Mouse (Mus musculus) MEL (cell line): ENCODE results near the gene Vti1a. TPM values are rescaled to one million over a fixed set of nuclear protein-coding genes. Genes with fewer than 3 reads are reported as not detected.

Experiments
- DNase-seq: peaks from one replicate; pipeline ENCODE4 v3.0.0; 2011; ENCODE audit warnings: low read depth, low spot score
- H3K27ac ChIP-seq: 2 replicates; pipeline ENCODE4 v1.5.1; 2012; ENCODE audit warnings: low read depth, mild to moderate bottlenecking, control low read depth, low read length, moderate library complexity; ENCODE audit not compliant: control insufficient read depth
- H3K27me3 ChIP-seq, 2 experiments: fragments of 150-350 bp in 1 of 2; sonication (generic) in 1 of 2; 2 replicates each; pipeline ENCODE4 v1.6.1; 2012; ENCODE audit warnings: low read length in 2 of 2, mild to moderate bottlenecking in 2 of 2, improper control_type of control experiment in 1 of 2, moderate library complexity in 1 of 2; ENCODE audit not compliant: insufficient read depth in 2 of 2, control insufficient read depth in 1 of 2
- H3K36me3 ChIP-seq, 2 experiments: 2 replicates each; pipeline ENCODE4 v1.6.1; 2012 to 2014; ENCODE audit warnings: low read length in 2 of 2, improper control_type of control experiment in 1 of 2, inconsistent platforms in 1 of 2, mild to moderate bottlenecking in 1 of 2; ENCODE audit not compliant: insufficient read depth in 2 of 2, control insufficient read depth in 1 of 2
- H3K4me1 ChIP-seq, 2 experiments: fragments of 150-350 bp in 1 of 2; sonication (generic) in 1 of 2; 2 replicates each; pipeline ENCODE4 v1.6.1; 2012; ENCODE audit warnings: low read length in 2 of 2, improper control_type of control experiment in 1 of 2, mild to moderate bottlenecking in 1 of 2; ENCODE audit not compliant: insufficient read depth in 2 of 2, control insufficient read depth in 1 of 2
- H3K4me3 ChIP-seq, 2 experiments: fragments of 150-350 bp in 1 of 2; sonication (generic) in 1 of 2; 2 replicates each; pipeline ENCODE4 v1.5.1; 2012; ENCODE audit warnings: low read depth in 2 of 2, low read length in 2 of 2, mild to moderate bottlenecking in 2 of 2, moderate library complexity in 2 of 2, control low read depth in 1 of 2, improper control_type of control experiment in 1 of 2; ENCODE audit not compliant: control insufficient read depth in 1 of 2, insufficient read depth in 1 of 2
- H3K79me2 ChIP-seq: 2 replicates; pipeline ENCODE4 v1.6.1; 2012; ENCODE audit warnings: mild to moderate bottlenecking, low read length, moderate library complexity; ENCODE audit not compliant: control insufficient read depth, poor library complexity, insufficient read depth
- H3K9ac ChIP-seq: 2 replicates; pipeline ENCODE4 v1.6.1; 2012; ENCODE audit warnings: low read depth, mild to moderate bottlenecking, control low read depth, low read length, moderate library complexity; ENCODE audit not compliant: control insufficient read depth, poor library complexity, severe bottlenecking
- H3K9me3 ChIP-seq: fragments of 150-350 bp; sonication (generic); replicated peaks from 2 replicates; pipeline ENCODE4 v1.6.1; 2012; ENCODE audit warnings: mild to moderate bottlenecking, low read length, improper control_type of control experiment, moderate library complexity; ENCODE audit not compliant: insufficient read depth
- BHLHE40 ChIP-seq: IDR thresholded peaks from 2 replicates; pipeline ENCODE4 v1.6.1; 2012; ENCODE audit warnings: low read depth, mild to moderate bottlenecking, inconsistent platforms, low read length, improper control_type of control experiment, borderline replicate concordance
- CHD1 ChIP-seq: IDR thresholded peaks from 2 replicates; pipeline ENCODE4 v1.6.1; 2012; ENCODE audit warnings: low read depth, mild to moderate bottlenecking, inconsistent platforms, low read length, improper control_type of control experiment
- CHD2 ChIP-seq: IDR thresholded peaks from 2 replicates; pipeline ENCODE4 v1.6.1; 2011; ENCODE audit warnings: low read length, improper control_type of control experiment
- ELF1 ChIP-seq: IDR thresholded peaks from 2 replicates; pipeline ENCODE4 v1.6.1; 2014; ENCODE audit warnings: low read depth, mild to moderate bottlenecking, inconsistent platforms, low read length, improper control_type of control experiment, moderate library complexity
- EP300 ChIP-seq, 2 experiments: IDR thresholded peaks; 2 replicates each; pipeline ENCODE4 v1.6.1; 2011; ENCODE audit warnings: improper control_type of control experiment in 2 of 2, low read length in 2 of 2, low read depth in 1 of 2, mild to moderate bottlenecking in 1 of 2
- ETS1 ChIP-seq: IDR thresholded peaks from 2 replicates; pipeline ENCODE4 v1.6.1; 2012; ENCODE audit warnings: low read depth, mild to moderate bottlenecking, inconsistent platforms, low read length, improper control_type of control experiment, moderate library complexity
- GATA1 ChIP-seq: IDR thresholded peaks from 2 replicates; pipeline ENCODE4 v1.6.1; 2011; ENCODE audit warnings: low read depth, low read length, improper control_type of control experiment
- HCFC1 ChIP-seq: IDR thresholded peaks from 2 replicates; pipeline ENCODE4 v1.6.1; 2012; ENCODE audit warnings: low read depth, mild to moderate bottlenecking, inconsistent platforms, low read length, improper control_type of control experiment, moderate library complexity
- KAT2A ChIP-seq: conservative IDR thresholded peaks from 2 replicates; pipeline ENCODE4 v1.6.1; 2012; ENCODE audit warnings: low read depth, low read length, improper control_type of control experiment, inconsistent platforms
- MEF2A ChIP-seq: IDR thresholded peaks from 2 replicates; pipeline ENCODE4 v1.6.1; 2014; ENCODE audit warnings: low read depth, mild to moderate bottlenecking, inconsistent platforms, low read length, improper control_type of control experiment; ENCODE audit not compliant: poor library complexity, insufficient replicate concordance, severe bottlenecking; ENCODE audit errors: extremely low read depth
- MXI1 ChIP-seq: IDR thresholded peaks from 2 replicates; pipeline ENCODE4 v1.6.1; 2011; ENCODE audit warnings: mild to moderate bottlenecking, low read depth, low read length, improper control_type of control experiment
- MYB ChIP-seq: IDR thresholded peaks from 2 replicates; pipeline ENCODE4 v1.6.1; 2011; ENCODE audit warnings: mild to moderate bottlenecking, low read depth, low read length, improper control_type of control experiment
- MYC ChIP-seq: IDR thresholded peaks from 2 replicates; pipeline ENCODE4 v1.6.1; 2011; ENCODE audit warnings: low read depth, mild to moderate bottlenecking, low read length, improper control_type of control experiment, moderate library complexity
- POLR2A ChIP-seq, 2 experiments: IDR thresholded peaks; 2 replicates each; pipeline ENCODE4 v1.6.1; 2011 to 2012; ENCODE audit warnings: low read length in 2 of 2, mild to moderate bottlenecking in 2 of 2, control low read depth in 1 of 2, improper control_type of control experiment in 1 of 2, low read depth in 1 of 2, moderate library complexity in 1 of 2; ENCODE audit not compliant: control insufficient read depth in 1 of 2, insufficient read depth in 1 of 2, poor library complexity in 1 of 2
- POLR2AphosphoS2 ChIP-seq: IDR thresholded peaks from 2 replicates; pipeline ENCODE4 v1.6.1; 2011; ENCODE audit warnings: low read length, improper control_type of control experiment
- POLR2AphosphoS5 ChIP-seq: IDR thresholded peaks from 2 replicates; pipeline ENCODE4 v1.6.1; 2012; ENCODE audit warnings: low read depth, borderline replicate concordance, mild to moderate bottlenecking, inconsistent platforms, low read length, moderate library complexity, mixed read lengths
- RAD21 ChIP-seq: IDR thresholded peaks from 2 replicates; pipeline ENCODE4 v1.6.1; 2011; ENCODE audit warnings: mild to moderate bottlenecking, low read depth, low read length, improper control_type of control experiment
- RCOR1 ChIP-seq: IDR thresholded peaks from 2 replicates; pipeline ENCODE4 v1.6.1; 2012; ENCODE audit warnings: low read depth, mild to moderate bottlenecking, inconsistent platforms, low read length, improper control_type of control experiment
- SMC3 ChIP-seq: IDR thresholded peaks from 2 replicates; pipeline ENCODE4 v1.6.1; 2011; ENCODE audit warnings: low read depth, low read length, improper control_type of control experiment
- TAL1 ChIP-seq: IDR thresholded peaks from 2 replicates; pipeline ENCODE4 v1.6.1; 2012; ENCODE audit warnings: mild to moderate bottlenecking, inconsistent platforms, low read length, moderate library complexity, mixed read lengths
- TBP ChIP-seq: IDR thresholded peaks from 2 replicates; pipeline ENCODE4 v1.8.0; 2011; ENCODE audit warnings: low read depth, low read length, improper control_type of control experiment
- TCF12 ChIP-seq: IDR thresholded peaks from 2 replicates; pipeline ENCODE4 v1.6.1; 2014; ENCODE audit warnings: low read depth, mild to moderate bottlenecking, inconsistent platforms, low read length, improper control_type of control experiment, moderate library complexity
- USF1 ChIP-seq: IDR thresholded peaks from 2 replicates; pipeline ENCODE4 v1.6.1; 2014; ENCODE audit warnings: low read depth, mild to moderate bottlenecking, inconsistent platforms, low read length, improper control_type of control experiment, moderate library complexity
- ZC3H11A ChIP-seq: IDR thresholded peaks from 2 replicates; pipeline ENCODE4 v1.6.1; 2012; ENCODE audit warnings: low read depth, mild to moderate bottlenecking, inconsistent platforms, low read length, improper control_type of control experiment
- ZNF384 ChIP-seq: IDR thresholded peaks from 2 replicates; pipeline ENCODE4 v1.6.1; 2012; ENCODE audit warnings: low read depth, mild to moderate bottlenecking, inconsistent platforms, low read length, improper control_type of control experiment
- polyA plus RNA-seq, 2 experiments: library from polyadenylated mRNA; stranded (reverse) in 1 of 2; unstranded in 1 of 2; fragments of >175 nt in 1 of 2; fragments of >200 nt in 1 of 2; gene quantifications; 2 replicates each; pipeline versions ENCODE4 v1.2.1 to v1.2.4; 2012; ENCODE audit warnings: low replicate concordance in 2 of 2, low read depth in 1 of 2; ENCODE audit not compliant: insufficient read length in 2 of 2, insufficient read depth in 1 of 2, missing spikeins in 1 of 2
- total RNA-seq: library from RNA; depleted of rRNA; stranded (reverse); fragments of 300-350 nt; gene quantifications from 2 replicates; pipeline ENCODE4 v1.2.3, GENCODE M21; 2012

Gene Vti1a
- total and polyA plus RNA-seq, 3 experiments = 37.2 to 119 (median 42.8) TPM

- no peak overlapping the region for H3K9ac ChIP-seq
- H3K9me3 ChIP-seq = no peaks in the 10 kb centered on the region
- no peak for DNase-seq
- H3K4me3 ChIP-seq = no peak overlapping the region
- no peaks in the 10 kb centered on the region for H3K4me1 ChIP-seq
- no peaks in the 10 kb centered on the region for H3K27me3 ChIP-seq
- H3K36me3 ChIP-seq = no peaks in the 10 kb centered on the region
- no peak for TF ChIP-seq MEF2A
- TF ChIP-seq SMC3 = no peak
- TF ChIP-seq POLR2AphosphoS5 = no peak
- TF ChIP-seq GATA1 = no peak
- no peak for TF ChIP-seq ZC3H11A
- no peak for TF ChIP-seq POLR2AphosphoS2
- no peak for TF ChIP-seq RAD21
- TF ChIP-seq ETS1 = no peak
- TF ChIP-seq MYB = no peak
- H3K79me2 ChIP-seq = no peaks in the 10 kb centered on the region
- no peak overlapping the region for H3K27ac ChIP-seq
Measured at GRCm38 (mm10) chr19:55491126-55492076, 175.3 kb downstream of the Vti1a start.

GRCm38 (mm10) chr19:55496333-55496732 is 180.2 kb downstream of the Vti1a start:
- no peak overlapping the region for H3K9ac ChIP-seq
- TF ChIP-seq HCFC1 (no peak), CHD1 (no peak), ZNF384 (no peak), TCF12 (no peak), TBP (no peak), RAD21 (no peak), KAT2A (no peak), POLR2A (IDR thresholded peaks at IDR 0.05; ENCODE audit: control insufficient read depth in 1 of 2, insufficient read depth in 1 of 2, low read depth in 1 of 2, low read length in 2 of 2, poor library complexity in 1 of 2) (no peak), EP300 (IDR thresholded peaks at IDR 0.05; ENCODE audit: low read depth in 1 of 2, low read length in 2 of 2) (no peak), MXI1 (no peak), ELF1 (no peak), RCOR1 (no peak), MYC (no peak), USF1 (no peak), CHD2 (no peak), BHLHE40 (no peak), TAL1 (no peak), ETS1 (no peak)
- TF ChIP-seq, all 39 proteins: peak for 0
- H3K27ac ChIP-seq = no peak overlapping the region
- no peaks in the 10 kb centered on the region for H3K79me2 ChIP-seq
- H3K4me1 ChIP-seq = no peaks in the 10 kb centered on the region
- DNase-seq = no peak
- H3K9me3 ChIP-seq = no peaks in the 10 kb centered on the region
- no peaks in the 10 kb centered on the region for H3K27me3 ChIP-seq
- 0 out of 4 replicates have a peak, but pooled peaks cover 0 to 3% of the 10 kb centered on the region in 2 experiments for H3K36me3 ChIP-seq
- H3K4me3 ChIP-seq = no peak overlapping the region
